In the genomic region with DNA sequence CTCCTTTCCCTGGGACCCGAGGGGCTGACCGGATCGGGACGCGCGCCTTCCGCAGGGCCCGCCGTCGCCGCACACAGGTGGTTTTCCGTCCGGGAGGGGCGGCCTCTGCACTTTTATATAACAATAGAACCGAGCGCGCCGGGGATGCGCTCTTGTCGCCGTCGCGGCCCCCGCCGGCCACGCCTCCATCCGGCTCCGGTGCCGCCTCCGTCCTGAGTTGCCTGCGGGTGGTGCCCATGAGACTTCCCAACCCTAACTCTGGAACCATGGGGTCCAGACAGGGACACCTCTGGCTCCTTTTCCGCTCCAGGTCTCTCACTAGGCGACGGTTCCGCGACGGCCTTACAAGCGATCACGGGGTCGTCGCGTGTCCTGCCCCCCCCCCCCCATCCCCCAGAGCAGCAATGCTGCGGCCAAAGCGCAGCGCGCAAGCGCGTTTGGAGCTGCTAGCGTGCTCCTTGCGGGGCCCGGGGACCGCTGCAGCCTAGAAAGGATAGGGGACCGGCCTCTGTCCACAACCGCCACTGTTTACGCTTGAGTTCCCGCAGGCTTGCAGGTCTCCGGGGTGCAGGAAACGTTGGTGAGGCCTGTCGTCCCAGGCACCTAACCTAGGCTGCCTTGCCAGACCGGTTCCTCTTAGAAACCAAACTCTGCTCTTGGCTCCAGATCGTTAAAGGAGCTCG, we compare ENCODE assay signal across 8 mouse cellular contexts. TPM values are rescaled to one million over a fixed set of nuclear protein-coding genes. Genes with fewer than 3 reads are reported as not detected.
DNase-seq lines count a peak whose midpoint lies in the region; ATAC-seq lines count a peak whose summit lies in the region.

No protein-coding gene starts in this region.

- peak overlapping the region; percentile 61 for H3K4me2 ChIP-seq in hindbrain, embryonic 12.5 days (replicated peaks)

- peak overlapping the region; percentile 66 for H3K4me3 ChIP-seq in hindbrain, embryonic 12.5 days

- WGBS in hindbrain, embryonic 12.5 days, result under 1% methylated on average over 59 of the region's 62 CpGs

- H3K9ac ChIP-seq in hindbrain, embryonic 12.5 days, result peak overlapping the region; percentile 81

- no peaks in the 10 kb centered on the region for H3K9me3 ChIP-seq in hindbrain, embryonic 12.5 days (replicated peaks)

- peaks cover 5% of the 10 kb centered on the region for H3K27me3 ChIP-seq in hindbrain, embryonic 12.5 days

- DNase-seq in Muller cell, postnatal 12 days (ENCODE audit: inconsistent ontology term), result peak; percentile 95
- DNase-seq in cerebellum, adult 8-10 months, result peak; percentile 79
- peak; percentile 75 to 81 for DNase-seq in frontal cortex, postnatal 10 days (ENCODE audit: low spot score in 2 of 2)
- peak; percentile 83 to 86 for DNase-seq in layer of hippocampus, postnatal 36 days
- peak; percentile 92 for DNase-seq in lung, postnatal 25 days (ENCODE audit: low spot score)
- peak; percentile 86 for DNase-seq in retina, embryonic 14.5 days (ENCODE audit: low spot score)
- DNase-seq in thymus, postnatal 25 days, result peak; percentile 92

- H3K27ac ChIP-seq in hindbrain, embryonic 12.5 days, result peak overlapping the region; percentile 94

- peaks cover 24% of the 10 kb centered on the region for H3K4me1 ChIP-seq in hindbrain, embryonic 12.5 days

- H3K36me3 ChIP-seq in hindbrain, embryonic 12.5 days, result no peaks in the 10 kb centered on the region

- peak; percentile 48 for ATAC-seq in hindbrain, embryonic 12.5 days (ENCODE audit: low FRiP score)

RNA-seq across cellular contexts. Expression of gene Dusp6, which starts 1.3 kb away (rescaled TPM):
- polyA plus RNA-seq in hindbrain, embryonic 12.5 days (2016; fragmentation: Nextera tagmentation; extraction: Ambion mirVana), result 38.3 and 39.6 TPM in 2 replicates
- total RNA-seq in layer of hippocampus, postnatal 36 days (2021), result 10 to 100 TPM; 83.1 to 84.7 TPM

Comparison
In these comparisons a context has a peak if more than half of its experiments do, and no peak if none do; other contexts are left out.
1. Peak in every context shown above with its lines: DNase-seq, ATAC-seq, H3K4me3 ChIP-seq and H3K27ac ChIP-seq.